Mouse (Mus musculus) small intestine, adult 2 months (tissue): ENCODE measurements around the gene Pde4d. TPM values are rescaled to one million over a fixed set of nuclear protein-coding genes. Genes with fewer than 3 reads are reported as not detected.

ENCODE experiments used
- H3K27ac ChIP-seq: fragments of 200-500 bp; 2 replicates; pipeline ENCODE4 v1.5.1; 2012; ENCODE audit warnings: low read depth, low read length, control low read depth, inconsistent platforms; ENCODE audit not compliant: insufficient read depth
- H3K27me3 ChIP-seq: fragments of 200-500 bp; 2 replicates; pipeline ENCODE4 v1.6.1; 2012; ENCODE audit warnings: mild to moderate bottlenecking, moderate library complexity, low read length, inconsistent platforms; ENCODE audit not compliant: control insufficient read depth, insufficient read depth
- H3K36me3 ChIP-seq: fragments of 200-500 bp; 2 replicates; pipeline ENCODE4 v1.6.1; 2012; ENCODE audit warnings: mild to moderate bottlenecking, low read length, control low read depth, inconsistent platforms; ENCODE audit not compliant: control insufficient read depth, insufficient read depth
- H3K4me1 ChIP-seq: fragments of 200-500 bp; 2 replicates; pipeline ENCODE4 v1.6.1; 2012; ENCODE audit warnings: low read length, inconsistent platforms, mixed read lengths; ENCODE audit not compliant: control insufficient read depth, insufficient read depth, insufficient read length
- H3K4me3 ChIP-seq: fragments of 200-500 bp; 2 replicates; pipeline ENCODE4 v1.5.1; 2012; ENCODE audit warnings: low read depth, mild to moderate bottlenecking, control low read depth, inconsistent platforms, low read length, moderate library complexity
- CTCF ChIP-seq: fragments of 200-500 bp; IDR thresholded peaks from 2 replicates; pipeline ENCODE4 v1.5.1; 2012; ENCODE audit warnings: low read depth, mild to moderate bottlenecking, control low read depth, inconsistent platforms, low read length, moderate library complexity, mixed read lengths; ENCODE audit not compliant: insufficient replicate concordance, insufficient read length; ENCODE audit errors: extremely low read depth
- POLR2A ChIP-seq: fragments of 200-500 bp; IDR thresholded peaks from 2 replicates; pipeline ENCODE4 v1.6.1; 2012; ENCODE audit warnings: low read depth, mild to moderate bottlenecking, control low read depth, inconsistent platforms, low read length, moderate library complexity
- WGBS: fragments of 180-500 bp; shearing (Covaris S2); methylation state at CpG from one replicate; pipeline ENCODE4 v1.1.7; 2018; 5-methylcytosine and 5-hydroxymethylcytosine counted together
- polyA plus RNA-seq: library from polyadenylated mRNA; depleted of rRNA; stranded (reverse); fragments of >200 nt; gene quantifications from 2 replicates; pipeline ENCODE4 v1.2.3, GENCODE M21; 2012

Pde4d gene
- polyA plus RNA-seq, 1 experiment = 8.4 TPM

GRCm38 (mm10) chr13:109648311-109648710 lies 1198.6 kb downstream of the Pde4d start:
- Histone ChIP-seq H3K4me3 (no peak overlapping the region), H3K27ac (no peak overlapping the region), H3K36me3 (no peaks in the 10 kb centered on the region), H3K27me3 (no peaks in the 10 kb centered on the region), H3K4me1 (peaks cover 13% of the 10 kb centered on the region; the same call in 1 of the 2 replicates)
- no peak for TF ChIP-seq POLR2A
- TF ChIP-seq CTCF = no peak
- 93% methylated on average over 3 of the region's 3 CpGs for WGBS

GRCm38 (mm10) chr13:109651790-109652605 lies 1202.2 kb downstream of the Pde4d start:
- Histone ChIP-seq H3K27ac (no peak overlapping the region), H3K4me1 (peaks cover 13% of the 10 kb centered on the region; the same call in 1 of the 2 replicates), H3K36me3 (no peaks in the 10 kb centered on the region), H3K27me3 (no peaks in the 10 kb centered on the region), H3K4me3 (no peak overlapping the region)
- no peak for TF ChIP-seq POLR2A
- no peak for TF ChIP-seq CTCF
- WGBS = 26% methylated on average over 10 of the region's 10 CpGs

- H3K4me1 ChIP-seq = peaks cover 13% of the 10 kb centered on the region; the same call in 1 of the 2 replicates
- H3K36me3 ChIP-seq = no peaks in the 10 kb centered on the region
- H3K27ac ChIP-seq = no peak overlapping the region
- TF ChIP-seq CTCF (no peak), POLR2A (no peak)
- H3K27me3 ChIP-seq = no peaks in the 10 kb centered on the region
- WGBS = 33% methylated on average over 7 of the region's 7 CpGs
- H3K4me3 ChIP-seq = no peak overlapping the region
Measured at GRCm38 (mm10) chr13:109652631-109653030, 1202.9 kb downstream of the Pde4d start.

- Histone ChIP-seq H3K27ac (no peak overlapping the region), H3K36me3 (no peaks in the 10 kb centered on the region), H3K4me3 (no peak overlapping the region), H3K27me3 (no peaks in the 10 kb centered on the region), H3K4me1 (peaks cover 13% of the 10 kb centered on the region; the same call in 1 of the 2 replicates)
- WGBS = 88% methylated on average over 3 of the region's 3 CpGs
- TF ChIP-seq CTCF (no peak), POLR2A (no peak)
Measured at GRCm38 (mm10) chr13:109655390-109655789, 1205.6 kb downstream of the Pde4d start.

- H3K27ac ChIP-seq = no peak overlapping the region
- no peak overlapping the region for H3K4me3 ChIP-seq
- TF ChIP-seq CTCF (no peak), POLR2A (no peak)
- no peaks in the 10 kb centered on the region for H3K36me3 ChIP-seq
- no peaks in the 10 kb centered on the region for H3K4me1 ChIP-seq
- no peaks in the 10 kb centered on the region for H3K27me3 ChIP-seq
- WGBS = 64% methylated on average over 6 of the region's 6 CpGs
Measured at GRCm38 (mm10) chr13:109659103-109659502, 1209.4 kb downstream of the Pde4d start.

GRCm38 (mm10) chr13:109661345-109661744 lies 1211.6 kb downstream of the Pde4d start:
- TF ChIP-seq POLR2A = no peak
- TF ChIP-seq CTCF = no peak
- Histone ChIP-seq H3K4me3 (no peak overlapping the region), H3K27me3 (no peaks in the 10 kb centered on the region), H3K36me3 (no peaks in the 10 kb centered on the region), H3K27ac (no peak overlapping the region), H3K4me1 (no peaks in the 10 kb centered on the region)
- 93% methylated on average over 3 of the region's 3 CpGs for WGBS

GRCm38 (mm10) chr13:109662099-109662498 lies 1212.4 kb downstream of the Pde4d start:
- WGBS = 69% methylated on average over 5 of the region's 5 CpGs
- Histone ChIP-seq H3K4me3 (no peak overlapping the region), H3K36me3 (no peaks in the 10 kb centered on the region), H3K27me3 (no peaks in the 10 kb centered on the region), H3K27ac (no peak overlapping the region), H3K4me1 (no peaks in the 10 kb centered on the region)
- TF ChIP-seq CTCF (no peak), POLR2A (no peak)
